Mouse (Mus musculus): Measurements from ENCODE around the gene Sp2.

- TF ChIP-seq POLR2A (IDR thresholded peaks at IDR 0.05; ENCODE audit: insufficient read depth, low read depth, low read length) (no peak), EP300 (IDR thresholded peaks at IDR 0.05; ENCODE audit: insufficient read depth, low read depth, low read length) (no peak)
These were observed 4.1 kb downstream of the Sp2 start for GRCm38 (mm10) chr11:96978401-96979246.
